Mouse (Mus musculus) liver, adult 2 months (tissue): ENCODE data around the gene Aldh1a1. TPM values are rescaled to one million over a fixed set of nuclear protein-coding genes. Genes with fewer than 3 reads are reported as not detected.

ENCODE experiments used
- DNase-seq: peaks from one replicate; pipeline ENCODE4 v3.0.0-alpha.2; 2011; ENCODE audit warnings: low read depth, low spot score; ENCODE audit errors: extremely low read depth
- H3K27ac ChIP-seq: fragments of 200-500 bp; replicated peaks from 2 replicates; pipeline ENCODE4 v1.5.1; 2012; ENCODE audit warnings: low read depth, mild to moderate bottlenecking, control low read depth, inconsistent platforms, low read length; ENCODE audit not compliant: insufficient read depth
- H3K27me3 ChIP-seq: fragments of 200-500 bp; 2 replicates; pipeline ENCODE4 v1.6.1; 2012; ENCODE audit warnings: mild to moderate bottlenecking, moderate library complexity, low read length, inconsistent platforms; ENCODE audit not compliant: control insufficient read depth, insufficient read depth
- H3K36me3 ChIP-seq: fragments of 200-500 bp; 2 replicates; pipeline ENCODE4 v1.6.1; 2012; ENCODE audit warnings: low read length, inconsistent platforms; ENCODE audit not compliant: control insufficient read depth, insufficient read depth
- H3K4me1 ChIP-seq: fragments of 200-500 bp; 2 replicates; pipeline ENCODE4 v1.6.1; 2011; ENCODE audit warnings: low read length; ENCODE audit not compliant: control insufficient read depth, insufficient read depth
- H3K4me3 ChIP-seq: fragments of 200-500 bp; 2 replicates; pipeline ENCODE4 v1.5.1; 2011; ENCODE audit warnings: low read depth, mild to moderate bottlenecking, control low read depth, low read length, moderate library complexity; ENCODE audit not compliant: insufficient read depth
- H3K79me2 ChIP-seq: fragments of 200-500 bp; 2 replicates; pipeline ENCODE4 v1.6.1; 2012; ENCODE audit warnings: inconsistent platforms, mild to moderate bottlenecking, low read length, moderate library complexity; ENCODE audit not compliant: control insufficient read depth, insufficient read depth
- H3K9ac ChIP-seq: fragments of 200-500 bp; 2 replicates; pipeline ENCODE4 v1.6.1; 2012; ENCODE audit warnings: low read depth, mild to moderate bottlenecking, control low read depth, inconsistent platforms, low read length
- CTCF ChIP-seq: fragments of 200-500 bp; IDR thresholded peaks from 2 replicates; pipeline ENCODE4 v1.5.1; 2011; ENCODE audit warnings: low read depth, low read length, control low read depth
- POLR2A ChIP-seq: fragments of 200-500 bp; IDR thresholded peaks from 2 replicates; pipeline ENCODE4 v1.6.1; 2011; ENCODE audit warnings: low read length, control low read depth; ENCODE audit not compliant: insufficient read depth; ENCODE audit errors: extremely low read depth
- WGBS: fragments of 180-500 bp; shearing (Covaris S2); methylation state at CpG from one replicate; pipeline ENCODE4 v1.1.7; 2018; 5-methylcytosine and 5-hydroxymethylcytosine counted together
- polyA plus RNA-seq: library from polyadenylated mRNA; depleted of rRNA; stranded (reverse); fragments of >200 nt; gene quantifications from 2 replicates; pipeline ENCODE4 v1.2.3, GENCODE M21; 2012; rRNA removed
- total RNA-seq: library from RNA; depleted of rRNA; stranded (reverse); fragments of >200 nt; gene quantifications from 2 replicates; pipeline ENCODE4 v1.2.3, GENCODE M21; 2014; rRNA removed

Aldh1a1 gene
- total RNA-seq (515 and 885 TPM in 2 replicates), polyA plus RNA-seq (277 and 442 TPM in 2 replicates)

DNA sequence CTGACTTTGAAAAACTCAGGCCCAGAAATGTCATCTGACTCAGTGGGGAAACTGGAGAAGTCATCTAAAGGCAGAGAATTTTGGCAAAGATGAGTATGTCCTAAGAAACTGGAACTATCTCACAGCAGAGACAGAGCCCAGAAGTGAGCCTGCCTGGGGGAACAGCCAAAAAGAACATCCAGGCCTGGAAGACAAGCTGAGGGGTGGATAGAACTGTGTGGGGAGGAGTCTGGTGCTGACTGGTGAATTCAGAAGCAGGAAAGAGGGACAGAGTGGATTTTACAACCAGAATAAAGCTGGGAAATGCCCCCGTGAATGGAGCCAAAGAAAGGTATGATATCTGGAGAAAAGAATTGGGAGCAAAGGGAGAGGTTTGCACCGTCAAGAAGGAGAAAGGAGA is at the start of gene Aldh1a1:
Gene Aldh1a1 (plus strand): TSS at position 225 of the 400 bp plus-strand sequence.
- Histone ChIP-seq H3K27ac (no peak within 1 kb of the TSS), H3K4me3 (no peak within 1 kb of the TSS), H3K27me3 (no peaks in the 10 kb centered on the region), H3K36me3 (no peaks in the 10 kb centered on the region), H3K9ac (no peak within 1 kb of the TSS), H3K79me2 (no peaks in the 10 kb centered on the region), H3K4me1 (no peaks in the 10 kb centered on the region)
- DNase-seq, result no peak
- WGBS, result 78% methylated on average over 2 of the region's 2 CpGs
- TF ChIP-seq CTCF (no peak), POLR2A (no peak)

DNA sequence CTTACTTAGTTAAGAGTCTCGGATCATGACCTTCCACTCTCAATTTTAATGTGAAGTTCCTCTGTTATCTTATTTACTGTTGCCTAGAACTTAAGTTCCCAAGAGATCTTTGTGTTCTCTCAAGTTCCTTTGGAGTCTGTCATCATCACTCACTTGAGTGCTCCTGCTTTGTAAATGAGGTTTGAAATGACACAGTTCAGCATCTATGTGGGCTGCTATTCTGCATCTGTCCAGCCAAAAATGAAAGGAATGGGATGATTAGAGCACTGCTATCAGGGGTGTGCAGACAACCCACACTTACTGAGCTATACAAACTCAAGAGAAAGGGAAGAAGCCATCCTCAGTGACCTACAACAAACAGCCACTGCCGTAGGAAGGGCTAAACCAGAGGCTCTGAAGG is 44.7 kb upstream of the Aldh1a1 start:
- Histone ChIP-seq H3K4me3 (no peak overlapping the region), H3K4me1 (peaks cover 6% of the 10 kb centered on the region; the same call in 1 of the 2 replicates), H3K79me2 (no peaks in the 10 kb centered on the region), H3K27ac (no peak overlapping the region), H3K36me3 (no peaks in the 10 kb centered on the region), H3K9ac (no peak overlapping the region), H3K27me3 (no peaks in the 10 kb centered on the region)
- TF ChIP-seq CTCF, result no peak
- TF ChIP-seq POLR2A, result no peak
- no peak for DNase-seq
- WGBS, result 69% methylated on average over 2 of the region's 2 CpGs

DNA sequence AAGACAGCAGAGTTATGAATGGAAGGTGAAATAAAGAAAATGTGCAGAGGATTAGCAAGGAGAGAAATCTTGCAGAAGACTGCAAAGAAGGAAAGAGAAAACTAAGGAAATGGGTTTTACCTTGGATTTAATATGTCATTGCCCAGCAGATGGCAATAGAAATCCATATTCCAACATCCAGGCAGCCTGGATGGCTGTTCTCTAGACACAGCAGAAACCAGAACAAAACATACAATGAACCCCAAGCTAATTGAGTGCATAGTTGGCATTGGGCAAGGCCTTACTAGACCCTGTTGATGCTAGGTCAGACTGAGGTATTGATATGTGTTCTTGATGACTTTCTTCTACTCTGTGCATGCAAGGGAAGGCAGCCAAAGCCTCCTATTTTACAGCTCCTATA is 43.0 kb upstream of the Aldh1a1 start:
- peak; percentile 63 for DNase-seq
- peaks cover 6% of the 10 kb centered on the region; the same call in 1 of the 2 replicates for H3K4me1 ChIP-seq
- no peak overlapping the region for H3K9ac ChIP-seq
- H3K27me3 ChIP-seq, result no peaks in the 10 kb centered on the region
- no peak overlapping the region for H3K27ac ChIP-seq
- H3K4me3 ChIP-seq, result no peak overlapping the region
- peak; percentile 24; the same call in 1 of the 2 replicates for TF ChIP-seq CTCF
- TF ChIP-seq POLR2A, result no peak
- no peaks in the 10 kb centered on the region for H3K79me2 ChIP-seq
- H3K36me3 ChIP-seq, result no peaks in the 10 kb centered on the region

DNA sequence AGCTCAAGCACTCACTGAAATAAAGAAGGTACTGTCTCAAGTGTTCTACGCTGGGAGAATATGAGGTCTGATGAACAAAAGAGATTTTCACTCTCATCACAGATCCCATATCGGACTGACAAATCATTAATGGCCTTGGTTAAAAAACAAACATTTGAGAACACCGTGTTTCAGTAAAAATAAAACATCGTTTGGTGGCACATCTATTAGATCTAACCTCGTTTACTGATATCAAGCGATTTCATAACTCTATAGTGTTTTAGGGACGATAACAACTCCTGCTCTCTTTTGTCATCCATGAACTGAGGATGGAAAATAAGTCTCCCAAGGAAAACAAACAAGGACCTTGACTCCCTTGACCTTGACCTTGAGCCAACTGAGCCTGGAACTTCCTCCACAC is 41.5 kb upstream of the Aldh1a1 start:
- 27% methylated on average over 7 of the region's 7 CpGs for WGBS
- H3K27me3 ChIP-seq, result no peaks in the 10 kb centered on the region

DNA sequence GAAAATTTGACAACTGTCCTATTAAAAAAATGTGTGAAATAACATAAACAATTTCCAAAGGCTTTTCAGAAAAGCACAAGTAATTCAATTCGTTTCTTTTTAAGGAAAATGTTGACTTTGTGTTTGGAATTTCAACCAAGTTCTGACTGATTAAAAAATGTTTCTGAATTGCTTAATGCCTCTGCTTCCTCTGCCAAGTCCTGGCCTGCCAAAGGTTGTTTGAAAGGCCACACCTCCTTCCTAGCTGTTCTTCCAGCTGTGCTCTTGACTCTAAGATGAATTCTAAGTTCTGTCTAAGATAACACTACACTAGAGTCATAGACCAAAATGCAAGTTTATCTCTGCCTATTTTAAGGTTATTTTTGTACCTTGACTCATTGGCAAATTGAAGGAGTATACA is 8.0 kb upstream of the Aldh1a1 start:
- Histone ChIP-seq H3K4me3 (no peak overlapping the region), H3K27ac (0 out of 2 replicates have a peak overlapping the region, but pooled peaks have one; percentile 22), H3K4me1 (no peaks in the 10 kb centered on the region; the same call in 1 of the 2 replicates), H3K79me2 (no peaks in the 10 kb centered on the region), H3K9ac (no peak overlapping the region), H3K27me3 (no peaks in the 10 kb centered on the region), H3K36me3 (no peaks in the 10 kb centered on the region)
- TF ChIP-seq POLR2A (no peak), CTCF (no peak)
- DNase-seq, result peak; percentile 93
- 11% methylated on average over 1 of the region's 1 CpGs for WGBS

More for the DNA sequence above, 41.5 kb upstream of the Aldh1a1 start:
- H3K36me3 ChIP-seq, result no peaks in the 10 kb centered on the region
- H3K9ac ChIP-seq, result no peak overlapping the region
- no peak overlapping the region for H3K4me3 ChIP-seq
- H3K27ac ChIP-seq, result no peak overlapping the region; the same call in 1 of the 2 replicates
- peaks cover 6% of the 10 kb centered on the region; the same call in 1 of the 2 replicates for H3K4me1 ChIP-seq
- TF ChIP-seq POLR2A (no peak), CTCF (no peak)
- DNase-seq, result peak; percentile 84
- H3K79me2 ChIP-seq, result no peaks in the 10 kb centered on the region

- Histone ChIP-seq H3K27ac (no peak overlapping the region), H3K27me3 (no peaks in the 10 kb centered on the region), H3K79me2 (no peaks in the 10 kb centered on the region), H3K4me3 (no peak overlapping the region), H3K9ac (no peak overlapping the region), H3K36me3 (no peaks in the 10 kb centered on the region), H3K4me1 (no peaks in the 10 kb centered on the region)
- peak; percentile 85 for DNase-seq
- WGBS, result 46% methylated on average over 4 of the region's 4 CpGs
- TF ChIP-seq CTCF, result no peak
- no peak for TF ChIP-seq POLR2A
Observed at GRCm38 (mm10) chr19:20491950-20492349, 565 bp upstream of the Aldh1a1 start.
